Comparison of ENCODE assay signal across 14 mouse cellular contexts in the genomic region with DNA sequence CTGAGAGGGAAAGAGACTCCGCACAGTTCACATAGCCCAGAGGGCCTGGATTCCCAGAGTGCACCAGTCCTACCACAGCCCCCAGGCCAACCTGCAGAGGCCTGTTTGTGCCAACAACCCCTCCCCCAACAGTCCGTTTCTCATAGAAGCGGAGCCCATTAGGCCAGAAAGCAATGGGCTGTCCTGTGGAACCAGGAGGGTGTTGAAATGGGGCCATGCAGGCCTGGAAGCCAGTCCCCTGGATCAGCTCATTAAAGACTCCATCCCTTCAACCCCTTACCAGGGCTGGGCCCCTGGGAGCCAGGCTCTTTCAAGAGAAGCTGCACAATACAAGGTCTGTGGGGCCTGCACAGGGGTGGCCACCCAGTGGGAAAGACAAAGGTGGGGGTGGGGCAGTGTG. TPM values are rescaled to one million over a fixed set of nuclear protein-coding genes. Genes with fewer than 3 reads are reported as not detected.
DNase-seq lines count a peak whose midpoint lies in the region; ATAC-seq lines count a peak whose summit lies in the region.
"Had no signal": no experiment of that assay in that cellular context is flagged by ENCODE, and none has a peak within 500 bp of the region (broad histone marks: within the 10 kb centered on the region; RNA-seq: fewer than 3 reads in every experiment).

No protein-coding gene starts in this region.

- DNase-seq in left cerebral cortex, adult 9 months (ENCODE audit: low spot score in 2 of 2) = peak; percentile 48 to 54
- no peak for DNase-seq in left cerebral cortex, postnatal 36 days (ENCODE audit: low spot score in 2 of 2)
- DNase-seq in left cerebral cortex, postnatal 14 days (ENCODE audit: low spot score in 2 of 2) = peak; percentile 30 to 64
- no peak for DNase-seq in kidney, adult 11 months
- DNase-seq in gastrocnemius, postnatal 10 days = no peak
- no peak for DNase-seq in urinary bladder, postnatal 4 days (ENCODE audit: low spot score in 2 of 2)
- DNase-seq: kidney, postnatal 25 days; liver, embryonic 13.5 days; thymus, adult 18-20 months had no signal

- no peak overlapping the region for H3K4me2 ChIP-seq in forebrain, embryonic 15.5 days (replicated peaks)
- H3K4me2 ChIP-seq in neural tube, embryonic 13.5 days = no peak overlapping the region
- H3K4me2 ChIP-seq: embryonic facial prominence, embryonic 15.5 days; liver, embryonic 13.5 days had no signal

- no peaks in the 10 kb centered on the region for H3K9me3 ChIP-seq in forebrain, embryonic 15.5 days
- no peaks in the 10 kb centered on the region for H3K9me3 ChIP-seq in neural tube, embryonic 13.5 days
- H3K9me3 ChIP-seq: embryonic facial prominence, embryonic 15.5 days; liver, embryonic 13.5 days; megakaryocyte, embryonic 14.5 days had no signal

- H3K27ac ChIP-seq in forebrain, embryonic 15.5 days (replicated peaks) = peak overlapping the region; percentile 73
- peak overlapping the region; percentile 59 for H3K27ac ChIP-seq in neural tube, embryonic 13.5 days (replicated peaks)
- H3K27ac ChIP-seq: embryonic facial prominence, embryonic 15.5 days; liver, embryonic 13.5 days had no signal

- 9% methylated on average over 3 of the region's 3 CpGs for WGBS in forebrain, embryonic 15.5 days
- 42% methylated on average over 3 of the region's 3 CpGs for WGBS in neural tube, embryonic 13.5 days

- intact Hi-C loops in left cerebral cortex, postnatal 36 days (cut with DNase I) = no loop called here
- intact Hi-C loops in left cerebral cortex, postnatal 14 days (cut with DNase I) = no loop called here

- peak; percentile 78 for ATAC-seq in forebrain, embryonic 15.5 days (replicated peaks)
- peak; percentile 75 for ATAC-seq in neural tube, embryonic 13.5 days (ENCODE audit: low read depth)

- peaks cover 41% of the 10 kb centered on the region for H3K4me1 ChIP-seq in forebrain, embryonic 15.5 days
- H3K4me1 ChIP-seq in neural tube, embryonic 13.5 days (replicated peaks) = peaks cover 34% of the 10 kb centered on the region
- H3K4me1 ChIP-seq: embryonic facial prominence, embryonic 15.5 days; liver, embryonic 13.5 days had no signal

- H3K9ac ChIP-seq in forebrain, embryonic 15.5 days (replicated peaks) = no peak overlapping the region
- no peak overlapping the region for H3K9ac ChIP-seq in neural tube, embryonic 13.5 days
- H3K9ac ChIP-seq: embryonic facial prominence, embryonic 15.5 days; liver, embryonic 13.5 days had no signal

- no peak overlapping the region for H3K4me3 ChIP-seq in forebrain, embryonic 15.5 days
- no peak overlapping the region for H3K4me3 ChIP-seq in neural tube, embryonic 13.5 days
- H3K4me3 ChIP-seq: embryonic facial prominence, embryonic 15.5 days; liver, embryonic 13.5 days; megakaryocyte, embryonic 14.5 days had no signal

- no peaks in the 10 kb centered on the region for H3K27me3 ChIP-seq in forebrain, embryonic 15.5 days
- H3K27me3 ChIP-seq in neural tube, embryonic 13.5 days = no peaks in the 10 kb centered on the region
- H3K27me3 ChIP-seq: embryonic facial prominence, embryonic 15.5 days; liver, embryonic 13.5 days had no signal

- peaks cover 63% of the 10 kb centered on the region for H3K36me3 ChIP-seq in forebrain, embryonic 15.5 days
- peaks cover 79% of the 10 kb centered on the region for H3K36me3 ChIP-seq in neural tube, embryonic 13.5 days
- H3K36me3 ChIP-seq: liver, embryonic 13.5 days had no signal

RNA-seq across cellular contexts. Expression of a gene that starts 22.1 kb away (rescaled TPM):
- 100 to 1,000 TPM; 731 to 734 TPM for total RNA-seq in left cerebral cortex, postnatal 36 days (2021)
- polyA plus RNA-seq in forebrain, embryonic 15.5 days (2015; fragmentation: Nextera tagmentation; extraction: Ambion mirVana) = 336 and 351 TPM in 2 replicates
- total RNA-seq in left cerebral cortex, postnatal 14 days (2021) = 100 to 1,000 TPM; 813 to 815 TPM
- polyA plus RNA-seq in neural tube, embryonic 13.5 days (2015; fragmentation: Nextera tagmentation; extraction: Ambion mirVana) = 302 and 303 TPM in 2 replicates
- total RNA-seq in gastrocnemius, postnatal 10 days (2021) = 1 to 10 TPM; 4.7 to 6.3 TPM
- total RNA-seq: hematopoietic stem cell, adult 5-6 weeks had no signal

RNA-seq across cellular contexts. Expression of a gene that starts 55.4 kb away (rescaled TPM):
- not detected for total RNA-seq in left cerebral cortex, postnatal 36 days (2021)
- polyA plus RNA-seq in forebrain, embryonic 15.5 days (2015; fragmentation: Nextera tagmentation; extraction: Ambion mirVana) = not detected in 2 replicates
- total RNA-seq in left cerebral cortex, postnatal 14 days (2021) = not detected
- not detected in 2 replicates for polyA plus RNA-seq in neural tube, embryonic 13.5 days (2015; fragmentation: Nextera tagmentation; extraction: Ambion mirVana)
- under 1 TPM in 1 of 2 experiments, not detected in 1; 0.23 TPM for total RNA-seq in gastrocnemius, postnatal 10 days (2021)
- total RNA-seq: hematopoietic stem cell, adult 5-6 weeks had no signal

Comparison
In these comparisons a context has a peak if more than half of its experiments do, and no peak if none do; other contexts are left out.
1. DNase-seq: peak in left cerebral cortex, adult 9 months (2 of 2) and left cerebral cortex, postnatal 14 days (2 of 2); none in left cerebral cortex, postnatal 36 days (0 of 2), kidney, adult 11 months (single experiment), gastrocnemius, postnatal 10 days (single experiment) and urinary bladder, postnatal 4 days (0 of 2).
2. RNA of a gene that starts 22.1 kb away (total RNA-seq): 813 to 815 TPM in left cerebral cortex, postnatal 14 days and 731 to 734 TPM in left cerebral cortex, postnatal 36 days; 4.7 to 6.3 TPM in gastrocnemius, postnatal 10 days; every median in the first group is over 100 times any median in the second.